Mouse (Mus musculus): ENCODE measurements around the gene Sipa1l2. TPM values are rescaled to one million over a fixed set of nuclear protein-coding genes. Genes with fewer than 3 reads are reported as not detected.
"Not testable (repeated sequence)": the region's sequence is repeated elsewhere in the genome, so short reads cannot be mapped to it uniquely, and the experiment has no call there.

Gene Sipa1l2
- polyA plus RNA-seq, 1 experiment from 2014 or later: 25.9 TPM

GRCm38 (mm10) chr8:125395682-125396081, 173.9 kb downstream of the Sipa1l2 start:
- H3K36me3 ChIP-seq; H3K4me2 ChIP-seq (replicated peaks); H3K9me3 ChIP-seq; ATAC-seq (ENCODE audit: low FRiP score, low read depth); H3K27ac ChIP-seq; H3K4me3 ChIP-seq; H3K27me3 ChIP-seq (replicated peaks); H3K4me1 ChIP-seq; H3K9ac ChIP-seq: not testable (repeated sequence)
- WGBS: 80% methylated on average over 8 of the region's 8 CpGs

GRCm38 (mm10) chr8:125395032-125395431, 174.6 kb downstream of the Sipa1l2 start:
- H3K4me2 ChIP-seq (replicated peaks): no peak overlapping the region
- no peak overlapping the region for H3K4me3 ChIP-seq
- no peak overlapping the region for H3K27ac ChIP-seq
- no peaks in the 10 kb centered on the region for H3K9me3 ChIP-seq
- peaks cover 12% of the 10 kb centered on the region; the same call in 1 of the 2 replicates for H3K4me1 ChIP-seq
- 89% methylated on average over 8 of the region's 8 CpGs for WGBS
- ATAC-seq (ENCODE audit: low FRiP score, low read depth): no peak
- no peaks in the 10 kb centered on the region for H3K36me3 ChIP-seq
- no peak overlapping the region for H3K9ac ChIP-seq
- H3K27me3 ChIP-seq (replicated peaks): no peaks in the 10 kb centered on the region

- H3K4me1 ChIP-seq: peaks cover 18% of the 10 kb centered on the region; the same call in 1 of the 2 replicates
- ATAC-seq (ENCODE audit: low FRiP score, low read depth): no peak
- WGBS: 64% methylated on average over 7 of the region's 7 CpGs
Measured at GRCm38 (mm10) chr8:125391685-125392084, 177.9 kb downstream of the Sipa1l2 start.

GRCm38 (mm10) chr8:125391271-125391670, 178.3 kb downstream of the Sipa1l2 start:
- Histone ChIP-seq H3K9ac (no peak overlapping the region), H3K36me3 (no peaks in the 10 kb centered on the region), H3K27me3 (replicated peaks) (no peaks in the 10 kb centered on the region), H3K4me1 (peaks cover 22% of the 10 kb centered on the region; the same call in 1 of the 2 replicates), H3K4me2 (replicated peaks) (no peak overlapping the region), H3K4me3 (no peak overlapping the region), H3K27ac (no peak overlapping the region), H3K9me3 (no peaks in the 10 kb centered on the region)
- no peak for ATAC-seq (ENCODE audit: low FRiP score, low read depth)
- 76% methylated on average over 8 of the region's 8 CpGs for WGBS

More at GRCm38 (mm10) chr8:125391685-125392084, 177.9 kb downstream of the Sipa1l2 start:
- no peaks in the 10 kb centered on the region for H3K27me3 ChIP-seq (replicated peaks)
- no peaks in the 10 kb centered on the region for H3K9me3 ChIP-seq
- no peak overlapping the region for H3K9ac ChIP-seq
- H3K4me2 ChIP-seq (replicated peaks): no peak overlapping the region
- H3K4me3 ChIP-seq: no peak overlapping the region
- H3K27ac ChIP-seq: no peak overlapping the region
- no peaks in the 10 kb centered on the region for H3K36me3 ChIP-seq

- WGBS: 65% methylated on average over 6 of the region's 6 CpGs
- no peak for ATAC-seq (ENCODE audit: low FRiP score, low read depth)
- 0 out of 2 replicates have a peak overlapping the region, but pooled peaks have one; percentile 2 for H3K27ac ChIP-seq
Measured at GRCm38 (mm10) chr8:125390506-125390895, 179.1 kb downstream of the Sipa1l2 start.

GRCm38 (mm10) chr8:125389756-125390505, 179.7 kb downstream of the Sipa1l2 start:
- Histone ChIP-seq H3K36me3 (no peaks in the 10 kb centered on the region), H3K27ac (0 out of 2 replicates have a peak overlapping the region, but pooled peaks have one; percentile 2), H3K4me3 (no peak overlapping the region), H3K4me2 (replicated peaks) (no peak overlapping the region), H3K9ac (no peak overlapping the region), H3K9me3 (no peaks in the 10 kb centered on the region), H3K4me1 (peaks cover 31% of the 10 kb centered on the region), H3K27me3 (replicated peaks) (no peaks in the 10 kb centered on the region)
- WGBS: 65% methylated on average over 13 of the region's 13 CpGs
- ATAC-seq (ENCODE audit: low FRiP score, low read depth): no peak

More at GRCm38 (mm10) chr8:125390506-125390895, 179.1 kb downstream of the Sipa1l2 start:
- H3K4me3 ChIP-seq: no peak overlapping the region
- no peak overlapping the region for H3K4me2 ChIP-seq (replicated peaks)
- H3K36me3 ChIP-seq: no peaks in the 10 kb centered on the region
- H3K9me3 ChIP-seq: no peaks in the 10 kb centered on the region
- no peak overlapping the region for H3K9ac ChIP-seq
- peaks cover 29% of the 10 kb centered on the region for H3K4me1 ChIP-seq
- no peaks in the 10 kb centered on the region for H3K27me3 ChIP-seq (replicated peaks)

- no peaks in the 10 kb centered on the region for H3K9me3 ChIP-seq
- WGBS: 75% methylated on average over 5 of the region's 5 CpGs
- ATAC-seq (ENCODE audit: low FRiP score, low read depth): peak; percentile 34; the same call in 1 of the 2 replicates
- H3K27ac ChIP-seq: no peak overlapping the region
- H3K9ac ChIP-seq: no peak overlapping the region
- no peaks in the 10 kb centered on the region for H3K27me3 ChIP-seq (replicated peaks)
- no peaks in the 10 kb centered on the region for H3K36me3 ChIP-seq
- H3K4me2 ChIP-seq (replicated peaks): no peak overlapping the region
- peaks cover 31% of the 10 kb centered on the region for H3K4me1 ChIP-seq
- H3K4me3 ChIP-seq: no peak overlapping the region
Measured at GRCm38 (mm10) chr8:125389280-125389679, 180.3 kb downstream of the Sipa1l2 start.

- no peaks in the 10 kb centered on the region for H3K27me3 ChIP-seq (replicated peaks)
- no peak for ATAC-seq (ENCODE audit: low FRiP score, low read depth)
- H3K27ac ChIP-seq: no peak overlapping the region
- H3K9ac ChIP-seq: no peak overlapping the region
- peaks cover 31% of the 10 kb centered on the region for H3K4me1 ChIP-seq
- no peak overlapping the region for H3K4me2 ChIP-seq (replicated peaks)
- H3K4me3 ChIP-seq: no peak overlapping the region
- WGBS: 62% methylated on average over 13 of the region's 13 CpGs
- H3K36me3 ChIP-seq: no peaks in the 10 kb centered on the region
- no peaks in the 10 kb centered on the region for H3K9me3 ChIP-seq
Measured at GRCm38 (mm10) chr8:125388404-125389180, 181.0 kb downstream of the Sipa1l2 start.

GRCm38 (mm10) chr8:125385519-125386150, 184.0 kb downstream of the Sipa1l2 start:
- ATAC-seq (ENCODE audit: low FRiP score, low read depth): peak; percentile 54; the same call in 1 of the 2 replicates
- no peak overlapping the region for H3K27ac ChIP-seq
- no peaks in the 10 kb centered on the region for H3K36me3 ChIP-seq
- peaks cover 29% of the 10 kb centered on the region for H3K4me1 ChIP-seq
- no peak overlapping the region for H3K9ac ChIP-seq
- H3K9me3 ChIP-seq: no peaks in the 10 kb centered on the region
- 34% methylated on average over 6 of the region's 6 CpGs for WGBS
- H3K27me3 ChIP-seq (replicated peaks): 0 out of 2 replicates have a peak, but pooled peaks cover 9% of the 10 kb centered on the region
- no peak overlapping the region for H3K4me3 ChIP-seq
- H3K4me2 ChIP-seq (replicated peaks): no peak overlapping the region

- ATAC-seq (ENCODE audit: low FRiP score, low read depth): no peak
- Histone ChIP-seq H3K4me3 (no peak overlapping the region), H3K27me3 (replicated peaks) (0 out of 2 replicates have a peak, but pooled peaks cover 9% of the 10 kb centered on the region), H3K9ac (no peak overlapping the region), H3K27ac (no peak overlapping the region), H3K4me1 (peaks cover 21% of the 10 kb centered on the region), H3K9me3 (no peaks in the 10 kb centered on the region), H3K4me2 (replicated peaks) (no peak overlapping the region), H3K36me3 (no peaks in the 10 kb centered on the region)
- WGBS: 93% methylated on average over 4 of the region's 4 CpGs
Measured at GRCm38 (mm10) chr8:125384551-125385183, 184.9 kb downstream of the Sipa1l2 start.

GRCm38 (mm10) chr8:125381674-125382073, 187.9 kb downstream of the Sipa1l2 start:
- peaks cover 13% of the 10 kb centered on the region for H3K4me1 ChIP-seq
- H3K4me3 ChIP-seq: no peak overlapping the region
- no peaks in the 10 kb centered on the region for H3K9me3 ChIP-seq
- 0 out of 2 replicates have a peak, but pooled peaks cover 9% of the 10 kb centered on the region for H3K27me3 ChIP-seq (replicated peaks)
- H3K27ac ChIP-seq: no peak overlapping the region
- no peak overlapping the region for H3K9ac ChIP-seq
- 71% methylated on average over 3 of the region's 3 CpGs for WGBS
- no peak overlapping the region for H3K4me2 ChIP-seq (replicated peaks)
- ATAC-seq (ENCODE audit: low FRiP score, low read depth): no peak
- no peaks in the 10 kb centered on the region for H3K36me3 ChIP-seq

Measured in neural tube, embryonic 12.5 days (tissue).